Mouse (Mus musculus) CH12.LX (cell line): Measurements from ENCODE around the gene Lgals9. TPM values are rescaled to one million over a fixed set of nuclear protein-coding genes. Genes with fewer than 3 reads are reported as not detected.

ENCODE experiments used
- DNase-seq: peaks from one replicate; pipeline ENCODE4 v3.0.0-alpha.2; 2013; ENCODE audit errors: extremely low read depth
- H3K27ac ChIP-seq: 2 replicates; pipeline ENCODE4 v1.5.1; 2012; ENCODE audit warnings: low read depth, mild to moderate bottlenecking, control low read depth, moderate library complexity; ENCODE audit not compliant: insufficient read depth
- H3K27me3 ChIP-seq: replicated peaks from 2 replicates; pipeline ENCODE3; 2012; ENCODE audit warnings: inconsistent platforms
- H3K36me3 ChIP-seq, 2 experiments: replicated peaks in 1 of 2; 2 replicates each; pipeline versions ENCODE3 to v1.6.1; 2012; ENCODE audit warnings: inconsistent platforms in 1 of 2, low read length in 1 of 2, mild to moderate bottlenecking in 1 of 2, mixed read lengths in 1 of 2, moderate library complexity in 1 of 2; ENCODE audit not compliant: control insufficient read depth in 1 of 2, insufficient read depth in 1 of 2
- H3K4me1 ChIP-seq, 2 experiments: 2 replicates each; pipeline ENCODE4 v1.6.1; 2012; ENCODE audit warnings: inconsistent platforms in 1 of 2, moderate library complexity in 1 of 2; ENCODE audit not compliant: insufficient read depth in 2 of 2, control insufficient read depth in 1 of 2
- H3K4me2 ChIP-seq: 2 replicates; pipeline ENCODE4 v1.6.1; 2012; ENCODE audit warnings: low read depth, mild to moderate bottlenecking, control low read depth; ENCODE audit not compliant: poor library complexity, insufficient read depth, severe bottlenecking
- H3K4me3 ChIP-seq, 3 experiments: fragments of 150-350 bp in 1 of 3; sonication (generic) in 1 of 3; replicated peaks in 1 of 3; 2 replicates each; pipeline versions ENCODE3 to v1.5.1; 2011 to 2012; ENCODE audit warnings: low read depth in 2 of 3, low read length in 2 of 3, mild to moderate bottlenecking in 2 of 3, moderate library complexity in 2 of 3, control low read depth in 1 of 3, improper control_type of control experiment in 1 of 3, inconsistent platforms in 1 of 3, mixed read lengths in 1 of 3; ENCODE audit not compliant: poor library complexity in 1 of 3
- H3K79me2 ChIP-seq: replicated peaks from 2 replicates; pipeline ENCODE4 v1.6.1; 2012; ENCODE audit warnings: mild to moderate bottlenecking, moderate library complexity; ENCODE audit not compliant: control insufficient read depth, poor library complexity, insufficient read depth, severe bottlenecking; ENCODE audit errors: extremely low read depth
- H3K9ac ChIP-seq: 2 replicates; pipeline ENCODE4 v1.6.1; 2012; ENCODE audit warnings: low read depth, mild to moderate bottlenecking, control low read depth, moderate library complexity; ENCODE audit not compliant: insufficient read depth
- H3K9me3 ChIP-seq: replicated peaks from 2 replicates; pipeline ENCODE3; 2012; ENCODE audit warnings: low read length, inconsistent platforms, mixed read lengths
- CHD2 ChIP-seq: IDR thresholded peaks from 2 replicates; pipeline ENCODE4 v1.6.1; 2011; ENCODE audit warnings: low read length, improper control_type of control experiment
- ELF1 ChIP-seq: IDR thresholded peaks from 2 replicates; pipeline ENCODE4 v1.6.1; 2014; ENCODE audit warnings: low read depth, mild to moderate bottlenecking, inconsistent platforms, low read length, improper control_type of control experiment
- HCFC1 ChIP-seq: IDR thresholded peaks from 2 replicates; pipeline ENCODE4 v1.6.1; 2012; ENCODE audit warnings: low read depth, mild to moderate bottlenecking, inconsistent platforms, low read length, improper control_type of control experiment
- IRF4 ChIP-seq: IDR thresholded peaks from 2 replicates; pipeline ENCODE4 v1.6.1; 2014; ENCODE audit warnings: low read depth, mild to moderate bottlenecking, inconsistent platforms, low read length, improper control_type of control experiment
- JUN ChIP-seq: IDR thresholded peaks from 2 replicates; pipeline ENCODE4 v1.6.1; 2011; ENCODE audit warnings: low read depth, mild to moderate bottlenecking, low read length, improper control_type of control experiment, moderate library complexity; ENCODE audit not compliant: insufficient read depth
- MAFK ChIP-seq: IDR thresholded peaks from 2 replicates; pipeline ENCODE4 v1.6.1; 2011; ENCODE audit warnings: low read length, improper control_type of control experiment; ENCODE audit not compliant: insufficient replicate concordance
- MAX ChIP-seq: IDR thresholded peaks from 2 replicates; pipeline ENCODE4 v1.6.1; 2011; ENCODE audit warnings: low read length, improper control_type of control experiment
- PAX5 ChIP-seq: IDR thresholded peaks from 2 replicates; pipeline ENCODE4 v1.6.1; 2012; ENCODE audit warnings: low read length, inconsistent platforms, mixed read lengths
- POLR2A ChIP-seq: IDR thresholded peaks from 2 replicates; pipeline ENCODE4 v1.6.1; 2011; ENCODE audit warnings: low read depth, mild to moderate bottlenecking, improper control_type of control experiment, low read length
- TBP ChIP-seq: conservative IDR thresholded peaks from 2 replicates; pipeline ENCODE4 v1.6.1; 2011; ENCODE audit warnings: low read depth, low read length, improper control_type of control experiment
- UBTF ChIP-seq: IDR thresholded peaks from 2 replicates; pipeline ENCODE4 v1.6.1; 2012; ENCODE audit warnings: low read depth, mild to moderate bottlenecking, inconsistent platforms, low read length, improper control_type of control experiment, moderate library complexity
- ZNF384 ChIP-seq: IDR thresholded peaks from 2 replicates; pipeline ENCODE4 v1.6.1; 2012; ENCODE audit warnings: low read depth, low read length, improper control_type of control experiment, inconsistent platforms
- dilution Hi-C: fragments of 300-500 bp; cut with MboI; formaldehyde crosslinking; loops from 2 replicates; pipeline ENCODE4 v1.14.3; 2020; ENCODE audit warnings: low sequenced_read_pairs; ENCODE audit not compliant: extremely low pct_unique_long_range_greater_than_20kb, extremely low pct_ligation_motif_present
- in situ Hi-C: fragments of 300-500 bp; cut with MboI; formaldehyde crosslinking; loops from 3 replicates; pipeline ENCODE4 v1.14.3; 2019; ENCODE audit warnings: low sequenced_read_pairs, low pct_ligation_motif_present, low pct_unique_long_range_greater_than_20kb, mixed read lengths
- polyA plus RNA-seq: library from polyadenylated mRNA; unstranded; fragments of >175 nt; gene quantifications from 2 replicates; pipeline ENCODE4 v1.2.1, GENCODE M21; 2012; ENCODE audit warnings: low read depth; ENCODE audit not compliant: insufficient read length
- total RNA-seq, 2 experiments: library from RNA; depleted of rRNA; stranded (reverse); fragments of 300-350 nt in 1 of 2; fragments of >200 nt in 1 of 2; gene quantifications; 2 replicates each; pipeline ENCODE4 v1.2.3; 2012 to 2014

The Lgals9 gene
- total and polyA plus RNA-seq, 3 experiments = 4.9 to 16.4 (median 5.0) TPM

DNA sequence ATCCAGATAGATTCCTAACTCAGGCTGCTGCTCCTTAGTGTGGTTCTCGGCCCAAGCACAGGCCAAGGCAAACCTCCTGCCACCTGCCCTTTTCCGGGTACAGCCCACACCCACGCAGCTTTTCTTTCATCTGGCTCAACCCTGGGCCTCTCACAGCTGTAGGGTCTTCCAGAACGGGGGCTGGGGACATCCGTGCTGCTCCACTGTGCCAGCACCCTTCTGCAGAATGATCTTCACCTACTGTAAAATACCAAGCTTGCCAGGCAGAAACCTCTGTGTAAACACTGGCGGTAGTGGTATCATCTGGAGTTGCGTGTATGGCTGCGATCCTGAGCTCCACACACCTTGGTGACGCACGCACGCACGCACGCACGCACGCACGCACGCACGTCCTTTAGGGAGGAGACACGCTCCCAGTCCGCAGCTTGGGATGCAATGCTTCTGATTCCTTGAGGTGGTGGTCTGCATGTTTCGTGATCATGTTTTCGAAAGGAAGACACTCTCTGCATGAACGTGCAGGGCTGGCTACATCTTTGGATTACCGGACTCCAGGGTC is 31.0 kb upstream of the Lgals9 start:
- peaks cover 18 to 62% of the 10 kb centered on the region in 2 experiments for H3K4me1 ChIP-seq
- in situ Hi-C loops = no loop called here
- TF ChIP-seq MAFK = no peak
- no peak for TF ChIP-seq JUN
- TF ChIP-seq HCFC1 = no peak
- no peak for TF ChIP-seq UBTF
- no peak for TF ChIP-seq ELF1
- no peak for TF ChIP-seq CHD2
- TF ChIP-seq, all 38 proteins: peak for 0
- H3K79me2 ChIP-seq = no peaks in the 10 kb centered on the region
- no peaks in the 10 kb centered on the region for H3K27me3 ChIP-seq
- no peak overlapping the region for H3K27ac ChIP-seq
- H3K36me3 ChIP-seq = peaks cover 64 to 79% of the 10 kb centered on the region in 2 experiments
- H3K4me2 ChIP-seq = no peak overlapping the region
- peaks cover 6% of the 10 kb centered on the region for H3K9me3 ChIP-seq
- H3K4me3 ChIP-seq = no peak overlapping the region
- no peak overlapping the region for H3K9ac ChIP-seq
- dilution Hi-C loops = no loop called here
- no peak for DNase-seq

DNA sequence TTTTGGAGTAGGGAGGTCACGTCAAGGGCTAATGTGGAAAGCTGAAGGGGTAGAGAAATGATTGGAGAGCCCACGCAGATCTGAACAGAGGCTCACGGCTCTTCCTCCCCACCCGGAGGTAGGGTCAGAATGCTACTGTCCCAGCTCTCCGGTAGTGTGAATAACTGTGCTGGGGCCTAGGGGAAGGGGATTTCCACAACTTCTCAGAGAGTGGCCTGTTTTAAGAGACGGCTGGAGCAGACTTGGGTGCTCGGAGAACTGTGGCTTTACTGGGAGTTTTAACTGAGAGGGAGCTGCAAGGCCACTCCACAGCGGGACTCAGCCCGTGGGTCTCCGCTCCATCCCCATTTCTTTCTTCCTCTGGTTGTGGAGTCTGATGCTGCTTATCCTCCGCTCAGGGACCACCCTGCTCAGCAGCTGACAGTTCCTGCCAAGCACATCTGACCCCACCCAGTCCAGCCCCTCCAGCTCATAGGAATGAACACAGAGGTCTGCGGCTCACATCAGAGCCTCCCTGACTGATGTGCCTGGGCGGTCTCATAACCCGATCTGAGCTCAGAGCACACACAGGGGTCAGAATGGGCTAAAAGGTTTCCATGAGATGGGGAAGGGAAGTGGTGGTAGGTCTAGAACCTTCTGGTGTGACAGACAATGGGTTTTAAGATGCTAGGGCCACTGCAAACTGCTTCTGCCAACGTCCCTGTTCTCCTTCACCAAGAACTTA is 30.0 kb upstream of the Lgals9 start:
- peaks cover 6% of the 10 kb centered on the region for H3K9me3 ChIP-seq
- in situ Hi-C loops (no loop called here), dilution Hi-C loops (no loop called here)
- TF ChIP-seq IRF4 = peak; percentile 26; the same call in 1 of the 2 replicates
- peak; percentile 22; the same call in 1 of the 2 replicates for TF ChIP-seq POLR2A
- no peak for TF ChIP-seq TBP
- no peaks in the 10 kb centered on the region for H3K79me2 ChIP-seq
- H3K4me1 ChIP-seq = peaks cover 18 to 62% of the 10 kb centered on the region in 2 experiments
- H3K27ac ChIP-seq = no peak overlapping the region
- H3K36me3 ChIP-seq = peaks cover 55 to 69% of the 10 kb centered on the region in 2 experiments
- H3K27me3 ChIP-seq = no peaks in the 10 kb centered on the region
- H3K4me3 ChIP-seq = no peak overlapping the region
- no peak overlapping the region for H3K9ac ChIP-seq
- DNase-seq = no peak
- no peak overlapping the region for H3K4me2 ChIP-seq

DNA sequence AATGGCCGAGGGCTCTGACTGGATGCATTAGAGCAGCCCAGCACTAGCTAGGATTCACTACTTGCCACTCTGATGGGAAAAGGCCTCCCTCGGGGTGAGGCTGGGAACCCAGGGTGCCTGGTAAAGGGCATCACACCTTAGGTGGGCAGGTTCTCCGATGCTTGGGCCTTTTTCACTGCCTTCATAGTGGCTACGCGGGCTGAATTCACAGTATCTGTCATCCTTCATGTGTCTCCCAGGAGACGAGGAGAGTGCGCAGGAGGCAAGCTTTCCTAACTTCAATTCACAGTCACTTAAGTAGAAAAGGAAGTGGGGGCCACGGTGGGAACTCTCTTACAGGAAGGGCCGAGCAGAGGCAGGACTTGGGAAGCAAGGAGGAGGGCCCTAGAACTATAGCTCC is 29.1 kb upstream of the Lgals9 start:
- Histone ChIP-seq H3K79me2 (no peaks in the 10 kb centered on the region), H3K4me2 (no peak overlapping the region), H3K27ac (no peak overlapping the region), H3K9ac (no peak overlapping the region), H3K4me3 (no peak overlapping the region), H3K27me3 (no peaks in the 10 kb centered on the region), H3K36me3 (peaks cover 45 to 60% of the 10 kb centered on the region in 2 experiments), H3K9me3 (peaks cover 6% of the 10 kb centered on the region), H3K4me1 (peaks cover 18 to 53% of the 10 kb centered on the region in 2 experiments)
- in situ Hi-C loops (no loop called here), dilution Hi-C loops (no loop called here)
- TF ChIP-seq ZNF384 (no peak), ELF1 (no peak), PAX5 (no peak), MAX (no peak)
- DNase-seq = no peak
